Mouse (Mus musculus): ENCODE data around the gene Gm45062.

DNA sequence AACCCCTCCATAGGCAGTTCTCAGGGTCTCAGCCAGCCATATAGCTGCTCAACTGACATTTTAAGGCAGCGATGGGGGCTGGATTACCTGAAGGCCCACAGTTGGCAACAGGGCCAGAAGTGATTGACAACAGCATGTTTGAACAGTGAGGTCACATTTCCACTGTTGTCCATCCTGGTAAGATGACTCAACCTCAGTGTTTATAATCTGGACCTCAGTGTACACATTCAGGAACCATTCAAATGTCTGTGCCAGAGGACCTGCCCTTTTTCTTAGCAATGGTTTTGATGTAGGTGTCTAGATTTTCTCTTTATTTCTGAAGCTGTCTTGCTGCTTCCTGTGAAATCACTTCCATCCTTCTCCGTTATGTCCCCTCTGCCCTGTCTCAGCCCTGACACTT lies 87.9 kb downstream of the Gm45062 start:
- TF ChIP-seq CTCF (IDR thresholded peaks at IDR 0.05; ENCODE audit: low read depth) (no peak), EP300 (IDR thresholded peaks at IDR 0.05; ENCODE audit: low read depth) (no peak)
